Mouse (Mus musculus): ENCODE measurements around the gene Rnf217.

Rnf217 gene

DNA sequence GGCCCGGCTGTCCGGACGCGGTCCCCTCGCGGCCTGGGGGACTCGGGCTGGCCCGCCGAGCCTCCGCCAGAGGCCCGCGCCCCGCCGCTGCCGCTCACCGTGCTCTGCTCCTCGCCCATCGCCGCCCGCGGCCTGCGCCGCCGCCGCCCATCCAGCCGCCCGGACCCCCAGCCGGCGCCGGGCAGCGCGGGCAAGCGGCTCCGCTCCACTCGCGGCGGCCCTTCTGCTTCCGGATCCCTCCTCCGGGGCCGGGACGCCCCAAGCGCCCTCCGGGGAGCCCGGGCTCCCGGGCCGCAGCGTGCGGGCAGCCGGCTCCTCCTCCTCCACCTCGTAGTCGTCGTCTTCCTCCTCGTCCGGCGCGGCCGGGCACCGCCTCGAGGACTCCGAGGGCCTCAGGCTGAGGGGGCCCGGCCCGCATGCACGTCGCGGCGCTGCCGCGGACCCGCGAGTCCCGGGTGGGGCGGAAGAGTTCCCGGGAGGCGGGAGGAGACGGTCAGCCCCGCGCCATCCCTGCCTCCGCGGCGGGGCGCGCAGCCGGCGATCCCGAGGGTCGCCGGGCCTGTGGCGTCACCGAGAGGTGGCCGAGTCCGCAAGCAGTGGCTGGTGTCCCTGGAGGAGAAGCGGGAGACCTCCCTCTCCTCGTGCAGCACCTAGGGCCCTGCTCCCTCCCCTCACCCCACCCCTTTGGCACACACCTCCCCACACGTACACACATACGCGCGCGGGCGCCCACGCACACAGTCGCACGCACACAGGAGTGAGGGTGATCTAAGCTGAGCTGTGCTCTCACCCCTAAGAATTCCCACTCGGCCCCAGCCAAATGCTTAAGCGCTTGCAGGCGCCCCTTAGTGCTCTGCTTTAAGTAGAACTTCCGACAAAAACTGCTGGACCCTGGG is at the start of gene Rnf217:
Gene Rnf217 (minus strand): TSS at position 119 of the 896 bp plus-strand sequence.
- DNase-seq: peak; percentile 72

DNA sequence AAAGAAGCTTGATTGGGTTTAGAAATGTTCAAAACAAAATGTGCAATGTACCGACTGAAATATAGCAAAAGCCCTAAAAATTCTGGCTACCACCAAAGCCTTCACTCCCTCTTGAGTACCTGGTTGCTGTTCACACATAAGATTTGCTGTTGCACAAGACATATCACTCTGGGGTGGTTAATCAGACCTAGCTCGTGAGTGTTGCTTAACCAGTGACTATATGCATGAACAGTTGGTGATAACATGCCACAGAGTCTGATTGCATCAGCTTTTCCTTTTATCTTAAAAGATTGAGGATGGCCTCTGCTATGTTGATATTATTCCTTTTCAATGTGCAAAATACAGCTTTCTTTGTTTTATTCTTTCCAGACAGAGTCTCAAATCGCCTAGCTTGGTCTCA is 38.3 kb upstream of the Rnf217 start:
- no peak for DNase-seq

DNA sequence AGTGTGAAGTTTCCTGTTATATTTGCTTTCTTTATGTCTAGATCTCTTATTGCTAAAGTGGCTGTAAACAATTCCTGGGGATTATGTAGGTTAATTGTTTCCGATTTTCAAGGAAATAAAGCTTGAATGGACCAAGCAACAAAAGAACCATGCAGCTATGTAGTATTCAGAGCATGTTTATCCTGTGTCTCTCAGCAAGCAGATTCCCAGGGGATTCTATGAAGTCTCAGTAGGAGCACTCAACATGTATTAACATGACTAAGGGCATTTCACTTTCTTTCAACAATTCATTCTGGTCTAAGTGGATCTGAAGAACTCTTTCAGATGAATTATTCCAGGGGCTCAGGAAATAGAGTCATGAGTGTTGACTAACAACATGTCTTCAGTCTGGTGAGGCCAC is 37.1 kb upstream of the Rnf217 start:
- DNase-seq: no peak

DNA sequence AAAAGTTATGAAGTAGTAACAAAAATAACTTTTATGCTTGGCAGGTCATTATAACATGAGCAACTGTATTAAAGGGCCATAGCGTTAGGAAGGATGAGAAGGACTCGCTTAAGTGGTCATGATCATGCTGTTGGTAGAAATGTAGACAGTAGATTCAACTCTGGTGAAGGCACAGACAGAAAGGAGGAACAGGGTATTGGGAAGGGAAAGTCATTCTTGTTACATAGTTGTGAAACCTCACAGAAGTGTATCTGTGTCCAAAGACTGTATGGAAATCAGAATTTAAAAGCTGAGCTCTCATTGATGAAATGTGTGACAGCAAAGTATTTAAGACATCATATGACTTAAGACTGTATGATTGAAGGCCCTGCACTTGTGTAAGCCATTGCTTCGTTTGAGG is 26.1 kb upstream of the Rnf217 start:
- no peak for DNase-seq

DNA sequence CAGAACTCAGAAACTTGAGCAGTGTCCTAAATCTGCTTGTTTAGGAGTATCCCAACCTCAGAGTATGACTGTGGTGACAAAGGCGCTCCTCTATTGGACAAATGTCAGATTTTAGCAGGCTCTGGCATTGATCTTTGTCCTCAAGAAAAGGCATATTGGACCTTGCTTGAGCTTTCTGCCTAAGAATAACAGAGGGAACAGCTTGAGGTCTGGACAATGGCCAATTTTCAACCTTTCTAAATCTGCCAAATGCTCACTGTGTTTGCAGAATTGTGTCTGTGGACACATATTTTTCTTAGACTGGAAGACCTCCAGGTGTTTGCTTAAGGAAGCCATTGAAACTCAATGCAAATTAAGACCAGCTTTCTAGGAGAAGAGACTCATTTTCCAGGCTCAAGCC is 23.0 kb upstream of the Rnf217 start:
- no peak for DNase-seq

DNA sequence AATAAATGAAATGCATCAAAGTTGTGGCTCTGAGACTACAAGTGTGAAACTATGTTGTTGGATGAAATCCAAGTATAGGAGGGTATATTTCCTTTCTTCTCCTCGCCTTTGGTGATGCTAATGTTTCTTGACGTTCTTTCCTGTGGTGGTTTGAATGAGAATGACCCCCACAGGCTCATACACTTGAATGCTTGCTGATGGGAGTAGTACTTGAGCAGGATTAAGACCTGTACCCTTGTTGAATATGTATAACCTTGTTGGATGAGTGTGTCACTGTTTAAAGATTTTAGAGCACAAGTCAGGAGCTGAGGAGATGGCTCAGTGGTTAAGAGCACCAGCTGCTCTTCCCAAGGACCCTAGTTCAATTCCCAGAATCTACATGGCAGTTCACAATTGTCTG is 6.4 kb upstream of the Rnf217 start:
- no peak for DNase-seq

DNA sequence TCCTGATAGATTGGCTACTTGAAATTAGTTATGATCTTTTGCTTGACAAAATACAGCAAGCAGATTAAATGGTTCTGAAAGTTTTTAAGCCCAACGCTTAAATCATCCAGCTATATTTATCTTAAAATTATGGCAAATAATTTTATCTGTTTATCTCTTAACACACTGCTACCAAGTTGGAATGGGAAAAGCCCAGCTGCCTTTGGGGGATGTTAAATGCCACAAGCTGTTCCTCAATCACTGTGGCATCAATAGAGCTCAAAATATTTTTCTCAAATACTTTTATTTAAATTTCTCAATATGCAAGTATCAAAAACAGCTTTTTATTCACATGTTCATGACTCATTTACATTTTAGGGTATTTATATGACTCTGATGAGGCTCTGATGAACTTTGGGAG is 5.1 kb upstream of the Rnf217 start:
- DNase-seq: no peak

DNA sequence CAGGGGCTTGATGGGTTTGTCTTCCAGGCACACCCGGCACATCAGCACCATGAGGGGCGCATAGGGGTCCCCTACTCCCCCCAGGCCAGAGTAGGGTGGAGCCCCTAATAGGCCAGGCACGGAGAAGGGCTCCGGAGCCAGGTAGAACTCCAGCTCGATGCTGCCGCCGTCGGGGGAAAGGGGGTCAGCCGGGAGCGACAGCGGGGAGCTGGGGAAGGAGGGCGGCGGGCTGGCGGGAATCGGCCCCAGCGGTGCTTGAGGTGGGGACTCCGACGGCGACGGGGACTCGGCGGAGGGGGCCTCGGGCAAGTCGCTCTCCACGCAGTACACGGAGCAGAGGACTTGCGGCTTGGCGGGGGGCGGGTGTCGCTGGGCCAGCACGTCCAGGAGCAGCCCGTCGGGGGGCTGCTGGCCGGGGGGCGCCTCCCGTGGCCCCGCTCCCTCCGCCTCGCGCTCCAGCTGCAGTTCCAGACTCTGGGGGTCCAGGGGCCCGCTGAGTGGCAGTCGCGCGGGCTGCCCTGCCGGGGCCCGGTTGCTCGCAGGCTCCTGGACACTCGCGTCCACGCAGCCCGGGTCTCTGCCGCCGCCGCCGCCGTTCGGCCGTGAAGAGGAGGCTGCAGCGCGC is 431 bp downstream of the Rnf217 start:
- peak; percentile 54 for DNase-seq

DNA sequence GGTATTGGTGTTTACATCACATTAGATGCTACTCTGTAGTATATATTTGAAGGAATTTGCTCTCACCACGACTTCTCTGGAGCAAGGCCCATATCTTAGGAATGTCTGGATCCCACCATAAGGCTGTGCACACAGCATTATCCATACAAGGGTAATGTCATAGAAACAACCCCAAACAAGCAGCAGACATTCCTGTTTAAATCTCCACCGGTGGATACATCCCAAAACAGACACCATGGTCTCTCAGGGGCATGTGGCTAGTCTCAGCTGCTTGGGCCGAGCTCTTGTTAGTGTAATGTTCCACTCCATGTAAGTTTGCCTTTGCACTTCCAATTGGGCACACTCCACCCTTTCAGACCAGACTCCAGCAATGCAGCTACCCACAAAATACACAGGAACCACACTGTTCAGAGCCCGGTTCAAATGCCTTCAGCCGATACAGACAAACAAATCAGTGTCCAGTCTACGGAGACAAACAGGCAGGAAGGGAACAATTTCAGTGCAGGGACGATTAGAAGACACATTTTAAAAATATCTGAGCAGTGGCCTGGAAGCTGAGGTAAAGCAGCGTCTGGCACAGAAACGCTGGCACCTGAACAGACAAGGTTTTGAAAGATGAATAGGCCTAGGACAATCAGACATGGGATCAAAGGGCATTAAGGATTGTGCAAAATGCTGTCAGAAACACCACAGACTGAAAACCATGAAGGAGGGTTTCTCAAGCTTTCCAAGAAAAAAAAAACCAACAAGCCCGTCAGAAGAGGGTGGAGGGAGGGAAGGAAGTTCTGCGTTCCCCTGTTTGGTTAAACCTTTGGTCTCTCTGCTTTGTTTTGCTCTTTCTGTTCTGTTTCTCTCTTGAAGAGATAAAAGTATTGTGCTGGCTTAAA is 1.8 kb downstream of the Rnf217 start:
- DNase-seq: no peak

DNA sequence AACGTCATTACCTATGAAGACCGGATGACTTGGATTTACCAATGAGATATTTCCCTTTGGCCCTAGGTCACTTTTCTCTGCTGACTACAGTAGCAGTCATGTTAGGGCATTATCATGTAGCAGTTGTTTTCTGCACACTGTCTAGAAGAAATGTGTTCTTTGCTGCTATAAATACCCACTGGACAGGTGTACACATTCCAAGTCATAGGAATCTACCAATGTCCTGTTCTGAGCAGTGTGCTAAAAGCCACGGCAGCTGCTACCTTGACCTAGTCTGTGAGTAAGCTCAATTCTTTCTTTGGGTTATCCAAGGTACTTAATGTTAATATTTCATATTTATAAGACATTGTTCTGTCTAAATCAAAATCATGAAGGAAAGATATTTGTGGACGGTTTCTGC is 5.1 kb downstream of the Rnf217 start:
- DNase-seq: no peak

DNA sequence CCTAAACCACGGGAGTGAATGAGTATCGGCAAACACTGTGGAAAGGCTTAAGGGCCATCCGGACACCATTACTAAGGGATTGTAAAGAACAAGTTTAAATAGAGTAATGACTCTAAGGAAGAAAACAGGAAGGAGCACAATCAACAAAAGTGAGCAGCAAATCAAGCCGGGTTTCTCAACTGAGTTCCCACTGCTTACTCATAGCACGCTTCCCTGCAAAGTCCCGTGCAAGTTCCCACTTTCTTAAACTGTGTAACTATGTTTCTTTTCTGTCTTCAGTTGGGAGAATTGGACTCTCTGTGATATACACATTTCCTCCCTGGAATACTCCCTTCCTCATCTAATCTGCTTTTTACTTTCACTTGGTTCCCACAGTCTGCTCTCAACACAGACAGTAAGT is 8.9 kb downstream of the Rnf217 start:
- no peak for DNase-seq

DNA sequence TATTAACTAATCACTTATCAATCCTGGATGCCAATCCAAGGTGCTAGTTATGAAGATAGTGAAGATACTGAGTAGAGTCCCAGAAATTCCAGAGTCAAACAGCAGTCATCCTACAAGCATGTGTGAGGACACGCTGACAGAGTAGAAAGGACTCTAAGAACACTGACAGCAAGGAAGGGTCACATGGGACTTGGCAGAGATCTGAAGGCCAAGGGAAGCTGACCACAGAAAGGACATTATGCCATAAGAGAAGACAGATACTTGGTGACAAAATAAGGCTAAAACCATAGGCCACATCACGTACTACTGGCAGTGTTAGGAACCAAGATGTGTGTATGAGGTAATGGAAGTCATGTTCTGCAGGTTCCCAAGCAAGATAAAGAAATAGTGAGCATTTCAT is 11.1 kb downstream of the Rnf217 start:
- DNase-seq: no peak

DNA sequence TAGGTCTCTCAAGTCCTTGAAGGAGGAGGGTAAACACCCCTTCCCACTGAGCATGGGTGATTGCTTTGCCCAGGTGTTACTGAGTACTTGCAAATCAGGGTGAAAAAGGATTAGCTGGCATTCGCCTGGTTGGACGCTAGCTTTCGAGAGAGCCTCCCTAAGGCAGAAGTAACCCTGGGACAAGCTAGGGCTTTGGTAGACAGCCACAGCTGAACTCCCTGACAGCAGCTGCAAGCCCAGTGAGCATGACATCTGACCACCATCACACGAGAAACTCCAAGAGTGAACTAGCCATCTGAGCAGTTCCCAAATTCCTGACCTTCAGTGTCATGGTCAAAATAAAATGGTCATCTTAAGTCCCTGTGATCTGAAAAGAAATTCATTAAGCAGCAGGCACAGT is 12.2 kb downstream of the Rnf217 start:
- no peak for DNase-seq

DNA sequence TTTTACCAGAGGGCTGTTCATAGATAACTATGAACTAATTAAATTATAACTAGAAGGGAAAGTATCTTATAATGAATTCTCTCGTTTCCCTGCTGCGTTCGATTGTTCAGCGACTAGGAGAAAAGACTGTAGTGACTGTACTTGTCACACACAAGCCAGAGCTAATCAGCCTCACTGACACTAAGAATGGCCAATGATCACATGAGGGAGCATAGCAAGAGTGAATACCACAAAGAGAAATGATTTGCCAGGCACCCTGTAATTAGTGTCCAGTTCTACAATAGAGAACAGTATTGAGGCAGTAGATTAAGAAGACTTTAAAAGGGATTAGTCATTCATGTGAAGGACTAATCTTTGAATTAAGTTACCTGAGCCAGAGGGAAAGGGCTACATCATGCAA is 13.7 kb downstream of the Rnf217 start:
- no peak for DNase-seq

DNA sequence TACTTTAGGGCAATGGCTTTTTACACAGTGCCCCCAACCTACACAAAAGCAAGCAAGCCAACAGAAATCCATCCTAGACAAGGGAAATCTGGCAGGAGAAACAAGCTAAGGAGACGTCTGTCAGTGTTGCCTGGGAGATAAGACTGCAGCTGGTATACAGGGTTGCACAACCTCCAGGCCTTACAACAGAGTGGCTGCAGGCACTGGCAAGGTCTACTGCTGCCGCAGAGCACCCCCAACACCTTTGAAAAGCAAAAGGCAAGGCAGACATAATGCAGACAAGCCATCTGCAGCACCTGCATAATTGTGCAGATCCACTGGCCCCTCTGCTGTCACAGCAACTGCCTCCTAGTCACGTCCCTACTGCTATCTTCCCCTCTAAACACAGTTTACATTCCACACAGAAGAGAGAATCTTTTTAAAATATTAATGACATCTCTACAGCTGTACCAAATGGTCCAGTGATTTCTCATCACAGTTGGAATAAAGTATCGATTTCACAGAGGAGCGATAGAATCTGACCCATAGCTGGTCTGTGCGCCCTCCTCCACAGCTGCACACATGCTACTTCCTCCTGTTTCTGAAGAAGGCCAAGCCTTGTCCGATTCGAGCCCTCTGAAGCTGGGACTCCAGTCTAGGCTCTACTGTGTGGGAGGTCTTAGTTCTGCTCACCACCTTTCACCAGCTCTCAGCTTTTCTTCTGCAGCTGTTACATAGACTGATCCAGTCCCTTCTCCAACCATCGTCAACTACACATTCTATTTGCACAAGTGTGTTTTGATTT is 16.1 kb downstream of the Rnf217 start:
- no peak for DNase-seq

DNA sequence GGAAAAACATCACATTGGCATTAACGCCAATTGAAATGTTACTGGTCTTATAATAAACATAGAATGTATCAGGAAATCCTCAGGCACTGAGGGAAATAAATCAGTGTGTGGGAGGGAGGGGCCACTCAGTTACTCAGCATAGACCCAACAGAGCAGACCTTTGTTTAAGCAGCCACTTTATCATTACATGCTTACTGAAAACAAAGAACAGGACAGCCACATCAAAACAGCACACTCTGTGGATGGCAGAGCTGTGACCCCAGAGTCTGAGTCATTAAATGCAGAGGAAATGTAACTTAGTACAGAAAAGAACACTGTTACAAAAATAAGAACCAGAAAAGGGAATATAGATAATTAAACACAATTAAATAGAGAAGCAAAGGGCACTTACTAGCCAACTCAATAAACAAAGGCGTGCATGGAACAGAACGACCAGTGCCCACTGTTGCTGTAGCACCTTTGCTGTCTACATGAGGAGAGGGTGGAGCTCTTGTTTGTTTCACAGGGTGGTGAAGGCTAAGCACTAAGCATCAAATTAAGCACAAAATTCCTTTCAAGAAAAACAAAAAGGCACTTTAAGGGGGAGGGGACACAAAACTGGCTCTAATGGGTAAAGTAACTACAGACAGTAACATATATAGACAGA is 16.8 kb downstream of the Rnf217 start:
- DNase-seq: no peak

DNA sequence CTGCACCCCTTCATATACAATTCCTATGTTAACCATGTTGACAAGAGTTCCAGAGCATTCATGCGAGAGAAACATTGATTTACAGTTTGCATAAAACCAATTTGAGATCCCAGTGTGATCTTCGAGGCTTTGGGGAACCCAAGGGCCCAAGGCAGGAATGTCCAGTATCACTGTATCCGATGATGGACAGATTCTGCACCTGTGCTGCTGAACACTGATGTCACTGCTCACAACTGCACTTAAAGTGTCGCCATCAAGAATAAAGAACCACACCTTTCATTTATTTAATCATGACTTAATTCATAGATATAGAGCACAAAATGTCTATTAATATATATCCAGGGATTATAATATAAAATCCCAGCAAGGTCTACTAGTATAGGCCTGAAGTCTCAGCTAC is 28.3 kb downstream of the Rnf217 start:
- DNase-seq: no peak

DNA sequence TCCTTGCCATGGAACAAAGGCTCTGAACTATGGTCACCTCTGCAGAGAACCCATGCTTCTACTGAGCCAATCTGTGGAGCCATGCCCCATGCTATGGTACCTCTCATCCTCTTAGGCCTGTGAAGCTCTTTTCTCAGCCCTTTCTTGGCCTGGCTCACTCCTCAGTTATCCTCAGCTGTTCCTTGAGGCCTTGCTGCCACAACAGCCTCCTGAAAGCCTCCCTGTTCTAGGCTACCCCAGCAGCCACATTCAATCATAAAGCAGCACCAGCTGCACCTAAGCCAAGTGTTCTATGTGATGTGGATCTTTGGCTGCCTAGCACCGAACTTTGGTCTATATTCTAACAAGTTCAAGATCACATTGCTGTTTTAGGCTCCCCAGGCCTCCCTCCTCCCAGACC is 28.9 kb downstream of the Rnf217 start:
- no peak for DNase-seq

DNA sequence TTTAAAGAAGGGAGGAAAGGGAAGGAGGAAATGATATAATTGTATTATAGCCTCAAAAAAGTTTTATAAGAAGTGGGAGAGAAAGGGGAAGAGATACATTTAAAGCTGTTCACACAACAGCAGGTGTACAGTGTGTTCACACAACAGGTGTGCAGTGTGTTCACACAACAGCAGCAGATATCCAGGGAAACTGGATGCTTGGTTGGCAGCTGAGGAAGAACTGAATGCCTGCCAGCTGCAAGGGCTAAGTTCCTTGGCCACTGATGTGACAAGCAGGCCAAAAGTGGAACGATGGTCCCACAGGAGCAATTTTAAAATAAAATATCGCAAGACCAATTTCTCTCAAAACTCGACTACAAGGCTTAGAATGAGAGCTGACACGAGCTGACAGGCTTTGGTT is 35.7 kb downstream of the Rnf217 start:
- no peak for DNase-seq

DNA sequence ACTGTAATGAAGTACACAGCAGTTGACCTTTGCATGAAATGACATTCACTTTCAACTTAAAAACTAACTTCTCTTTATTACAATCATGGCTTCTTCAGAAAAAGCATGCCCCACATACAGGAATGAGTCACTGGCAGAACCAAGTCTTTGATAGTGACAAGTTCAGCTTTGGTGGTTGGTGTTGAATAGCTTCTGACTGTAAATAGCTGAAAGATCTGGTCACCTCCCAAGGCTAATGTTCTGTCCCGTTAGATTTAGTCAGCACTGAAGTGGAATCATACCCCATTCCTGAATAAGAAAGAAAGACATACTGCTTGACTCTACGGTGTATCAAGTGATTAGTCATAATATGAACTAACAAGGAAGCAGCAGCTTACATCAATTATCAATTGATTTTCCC is 51.7 kb downstream of the Rnf217 start:
- no peak for DNase-seq

DNA sequence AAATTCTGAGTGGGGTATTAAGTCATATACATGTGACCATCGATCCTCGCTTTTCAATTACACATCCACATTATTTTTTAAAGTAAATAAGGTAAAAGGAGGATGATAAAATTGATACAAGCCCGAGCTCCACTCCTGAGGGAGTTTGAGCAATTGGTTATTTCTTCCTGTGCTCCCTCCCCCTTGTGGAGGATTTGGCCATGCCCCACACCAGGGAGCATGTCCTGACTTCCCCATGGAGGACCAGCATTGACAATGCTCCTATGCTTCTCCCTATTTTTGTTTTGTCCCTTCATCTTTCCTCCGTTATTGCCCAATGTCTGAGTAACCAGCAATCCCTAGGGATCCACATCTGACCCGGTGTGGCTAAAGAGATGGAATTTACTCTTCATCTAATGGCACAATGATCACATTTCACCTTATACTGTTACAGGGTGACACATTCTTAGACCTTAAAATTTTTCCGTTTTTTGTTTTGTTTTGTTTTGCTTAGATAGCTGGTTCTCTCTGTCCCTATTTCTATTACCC is 53.5 kb downstream of the Rnf217 start:
- DNase-seq: no peak

DNA sequence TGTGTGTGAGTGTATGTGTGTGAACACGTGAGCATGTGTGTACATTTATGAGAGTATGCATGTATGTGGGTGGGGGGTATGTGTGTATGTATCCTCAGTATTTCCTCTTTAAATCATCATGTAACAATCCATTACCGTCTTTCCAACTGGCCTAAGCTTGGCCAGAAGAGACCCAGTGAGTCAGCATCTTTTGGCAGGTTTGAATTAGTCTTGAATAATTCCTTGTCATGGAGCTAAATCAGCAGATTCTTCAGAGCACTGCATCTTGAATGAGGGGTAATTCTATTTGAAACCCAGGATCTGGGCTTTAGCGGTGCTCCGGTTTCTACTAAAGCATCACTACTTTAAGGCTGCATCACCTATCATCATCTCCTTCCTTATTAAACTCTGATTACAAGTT is 55.7 kb downstream of the Rnf217 start:
- DNase-seq: no peak
